Mouse (Mus musculus): ENCODE data around the gene Maff.

- TF ChIP-seq CTCF (IDR thresholded peaks at IDR 0.05; ENCODE audit: control insufficient read depth, insufficient read depth, insufficient replicate concordance, low read depth, low read length) (no peak), POLR2A (IDR thresholded peaks at IDR 0.05; ENCODE audit: control insufficient read depth, low read depth, low read length) (no peak)
These were observed 14.6 kb downstream of the Maff start for GRCm38 (mm10) chr15:79361023-79361422.
